In genomic region chrX:94016891-94017290, GRCm38 (mm10) we compare ENCODE assay signal across 22 mouse cellular contexts. TPM values are rescaled to one million over a fixed set of nuclear protein-coding genes. Genes with fewer than 3 reads are reported as not detected.
DNase-seq lines count a peak whose midpoint lies in the region; ATAC-seq and TF ChIP-seq lines count a peak whose summit lies in the region.
"Had no signal": no experiment of that assay in that cellular context is flagged by ENCODE, and none has a peak within 500 bp of the region (broad histone marks: within the 10 kb centered on the region; RNA-seq: fewer than 3 reads in every experiment).

No protein-coding gene starts in this region.

- no peak for ATAC-seq in hindbrain, embryonic 16.5 days
- ATAC-seq: forebrain, embryonic 13.5 days; forebrain, embryonic 15.5 days; forebrain, postnatal 0 days had no signal

- TF ChIP-seq CTCF in ES-Bruce4 (IDR thresholded peaks at IDR 0.05; ENCODE audit: low read depth, low read length) = no peak

- H3K27me3 ChIP-seq in ES-Bruce4 (ENCODE audit: control insufficient read depth, insufficient read depth, low read length, poor library complexity, severe bottlenecking) = no peaks in the 10 kb centered on the region
- peaks cover 2% of the 10 kb centered on the region; the same call in 1 of the 2 replicates for H3K27me3 ChIP-seq in hindbrain, embryonic 16.5 days (replicated peaks; ENCODE audit: control insufficient read depth, insufficient read depth, low read length)

- H3K36me3 ChIP-seq in ES-Bruce4 (ENCODE audit: control insufficient read depth, insufficient read depth, low read length, poor library complexity, severe bottlenecking) = no peaks in the 10 kb centered on the region
- no peaks in the 10 kb centered on the region for H3K36me3 ChIP-seq in hindbrain, embryonic 16.5 days (ENCODE audit: control insufficient read depth, insufficient read depth, low read length)
- H3K36me3 ChIP-seq: embryonic facial prominence, embryonic 10.5 days; embryonic facial prominence, embryonic 12.5 days; forebrain, embryonic 15.5 days had no signal

- H3K9ac ChIP-seq in ES-Bruce4 (ENCODE audit: low read depth, poor library complexity, severe bottlenecking) = no peak overlapping the region
- H3K9ac ChIP-seq in hindbrain, embryonic 16.5 days (ENCODE audit: low read depth, low read length) = no peak overlapping the region
- H3K9ac ChIP-seq: embryonic facial prominence, embryonic 12.5 days; forebrain, embryonic 13.5 days; forebrain, embryonic 15.5 days; forebrain, postnatal 0 days had no signal

- 8% methylated on average over 1 of the region's 1 CpGs for WGBS in hindbrain, embryonic 16.5 days

- H3K27ac ChIP-seq in ES-Bruce4 (ENCODE audit: insufficient read depth, low read length) = peak overlapping the region; percentile 59; the same call in 1 of the 2 replicates
- no peak overlapping the region for H3K27ac ChIP-seq in hindbrain, embryonic 16.5 days (ENCODE audit: low read depth, low read length)
- H3K27ac ChIP-seq: embryonic facial prominence, embryonic 10.5 days; embryonic facial prominence, embryonic 12.5 days; forebrain, embryonic 13.5 days; forebrain, embryonic 15.5 days had no signal

- DNase-seq in ES-CJ7 (ENCODE audit: low read depth, low spot score) = peak; percentile 75
- peak; percentile 83 for DNase-seq in ZHBTc4 (ENCODE audit: low read depth, low spot score)
- DNase-seq in adrenal gland, adult 8-10 months = no peak
- DNase-seq: adrenal gland, adult 2 months; adrenal gland, postnatal 14 days; adrenal gland, postnatal 36 days; cerebellum, adult 11-12 months; cerebellum, adult 2 months; cerebellum, adult 9-10 months; cerebellum, postnatal 10 days; cerebellum, postnatal 25 days; forebrain, postnatal 0 days had no signal

- no peak overlapping the region for H3K4me3 ChIP-seq in ES-Bruce4 (ENCODE audit: low read depth, low read length)
- no peak overlapping the region for H3K4me3 ChIP-seq in hindbrain, embryonic 16.5 days (ENCODE audit: low read length)
- H3K4me3 ChIP-seq: embryonic facial prominence, embryonic 10.5 days; embryonic facial prominence, embryonic 12.5 days; forebrain, embryonic 13.5 days; forebrain, embryonic 15.5 days had no signal

- H3K9me3 ChIP-seq in ES-Bruce4 (replicated peaks; ENCODE audit: control insufficient read depth, insufficient read depth, low read length, poor library complexity, severe bottlenecking) = no peaks in the 10 kb centered on the region
- no peaks in the 10 kb centered on the region for H3K9me3 ChIP-seq in hindbrain, embryonic 16.5 days (ENCODE audit: control insufficient read depth, low read length)
- H3K9me3 ChIP-seq: embryonic facial prominence, embryonic 10.5 days; embryonic facial prominence, embryonic 12.5 days; forebrain, embryonic 13.5 days; forebrain, embryonic 15.5 days had no signal

- H3K4me1 ChIP-seq in ES-Bruce4 (ENCODE audit: control insufficient read depth, insufficient read depth, low read length) = no peaks in the 10 kb centered on the region
- no peaks in the 10 kb centered on the region for H3K4me1 ChIP-seq in hindbrain, embryonic 16.5 days (ENCODE audit: control insufficient read depth, insufficient read depth, low read depth, low read length)
- H3K4me1 ChIP-seq: embryonic facial prominence, embryonic 12.5 days; forebrain, embryonic 15.5 days had no signal

- TF ChIP-seq EP300 in ES-Bruce4 (IDR thresholded peaks at IDR 0.05; ENCODE audit: insufficient read depth, low read depth, low read length) = peak; percentile 79; the same call in 1 of the 2 replicates

- H3K4me2 ChIP-seq in hindbrain, embryonic 16.5 days (ENCODE audit: low read length) = no peak overlapping the region
- H3K4me2 ChIP-seq: embryonic facial prominence, embryonic 12.5 days; forebrain, embryonic 13.5 days; forebrain, embryonic 15.5 days had no signal

- TF ChIP-seq POLR2A in ES-Bruce4 (IDR thresholded peaks at IDR 0.05; ENCODE audit: insufficient read depth, low read length) = no peak

RNA-seq across cellular contexts. Expression of gene AU015836, which starts 48.4 kb away (rescaled TPM):
- 189 and 191 TPM in 2 replicates for polyA plus RNA-seq in ES-Bruce4 (2011; ENCODE audit: insufficient read depth, insufficient read length, low read depth, missing spikeins)
- not detected in 2 replicates for polyA plus RNA-seq in hindbrain, embryonic 16.5 days (2015; fragmentation: Nextera tagmentation; extraction: Ambion mirVana)
- total RNA-seq in adrenal gland, adult 8-10 months (2022) = not detected
- total RNA-seq: adrenal gland, adult 2 months; adrenal gland, postnatal 14 days; adrenal gland, postnatal 36 days; forebrain, postnatal 0 days; MEL had no signal
- polyA plus RNA-seq: adrenal gland, adult 2 months; C2C12; cerebellum, adult 2 months; cortical plate, adult 2 months; embryonic facial prominence, embryonic 10.5 days; forebrain, embryonic 11.5 days; forebrain, embryonic 13.5 days; forebrain, embryonic 15.5 days; forebrain, postnatal 0 days had no signal

Comparison
In these comparisons a context has a peak if more than half of its experiments do, and no peak if none do; other contexts are left out.
1. RNA of gene AU015836, which starts 48.4 kb away (polyA plus RNA-seq): 189 to 191 TPM in ES-Bruce4; not detected in hindbrain, embryonic 16.5 days; every median in the first group is over 100 times any median in the second.